Mouse (Mus musculus) stomach, postnatal 0 days (tissue): Measurements from ENCODE around the gene B3galnt2.

Source experiments
- CTCF ChIP-seq: IDR thresholded peaks from 2 replicates; pipeline ENCODE4 v1.5.1; 2016; ENCODE audit warnings: antibody characterized with exemption, low read depth, mild to moderate bottlenecking, moderate library complexity
- EP300 ChIP-seq: optimal IDR thresholded peaks from 2 replicates; pipeline ENCODE3; 2016; ENCODE audit warnings: antibody characterized with exemption

DNA sequence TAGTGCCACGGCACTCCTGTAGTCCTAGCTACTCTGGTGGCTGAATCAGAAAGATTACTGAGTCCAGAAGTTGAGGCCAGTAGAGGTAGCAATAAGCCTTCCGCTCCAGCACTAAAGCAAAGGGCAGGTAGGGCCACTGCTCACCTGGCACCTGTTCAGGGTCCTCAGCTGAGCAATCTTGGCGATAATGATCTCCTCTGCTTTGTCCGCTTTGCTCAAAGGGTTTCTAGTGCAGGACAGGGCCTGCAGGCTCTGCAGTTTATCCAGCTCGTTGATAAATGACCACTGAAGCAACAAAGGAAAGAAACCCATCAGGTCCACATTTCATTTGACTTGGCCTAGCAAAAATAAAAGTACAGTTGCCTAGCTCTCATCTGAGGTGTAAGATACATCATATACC is 50.7 kb downstream of the B3galnt2 start:
- TF ChIP-seq CTCF (no peak), EP300 (no peak)
